Mouse (Mus musculus) cortical plate, adult 2 months (tissue): Measurements from ENCODE around the gene Morn4. TPM values are rescaled to one million over a fixed set of nuclear protein-coding genes. Genes with fewer than 3 reads are reported as not detected.
"Not testable (repeated sequence)": the region's sequence is repeated elsewhere in the genome, so short reads cannot be mapped to it uniquely, and the experiment has no call there.

Source experiments
- H3K27ac ChIP-seq: fragments of 200-500 bp; 2 replicates; pipeline ENCODE4 v1.5.1; 2012; ENCODE audit warnings: low read length, control low read depth, inconsistent platforms; ENCODE audit not compliant: insufficient read depth
- H3K4me1 ChIP-seq: fragments of 200-500 bp; 2 replicates; pipeline ENCODE4 v1.6.1; 2011; ENCODE audit warnings: low read length; ENCODE audit not compliant: control insufficient read depth, insufficient read depth
- H3K4me3 ChIP-seq: fragments of 200-500 bp; 2 replicates; pipeline ENCODE4 v1.5.1; 2011; ENCODE audit warnings: mild to moderate bottlenecking, low read length, control low read depth; ENCODE audit not compliant: insufficient read depth
- CTCF ChIP-seq: fragments of 200-500 bp; IDR thresholded peaks from 2 replicates; pipeline ENCODE4 v1.5.1; 2011; ENCODE audit warnings: mild to moderate bottlenecking, control low read depth, low read length; ENCODE audit not compliant: insufficient read depth; ENCODE audit errors: extremely low read depth
- POLR2A ChIP-seq: fragments of 200-500 bp; IDR thresholded peaks from 2 replicates; pipeline ENCODE4 v1.6.1; 2011; ENCODE audit warnings: mild to moderate bottlenecking, low read length, control low read depth; ENCODE audit not compliant: insufficient read depth; ENCODE audit errors: extremely low read depth
- polyA plus RNA-seq: library from polyadenylated mRNA; depleted of rRNA; stranded (reverse); fragments of >200 nt; gene quantifications from 2 replicates; pipeline ENCODE4 v1.2.3, GENCODE M21; 2012

Morn4 gene
- polyA plus RNA-seq, 1 experiment: 91.9 TPM

DNA sequence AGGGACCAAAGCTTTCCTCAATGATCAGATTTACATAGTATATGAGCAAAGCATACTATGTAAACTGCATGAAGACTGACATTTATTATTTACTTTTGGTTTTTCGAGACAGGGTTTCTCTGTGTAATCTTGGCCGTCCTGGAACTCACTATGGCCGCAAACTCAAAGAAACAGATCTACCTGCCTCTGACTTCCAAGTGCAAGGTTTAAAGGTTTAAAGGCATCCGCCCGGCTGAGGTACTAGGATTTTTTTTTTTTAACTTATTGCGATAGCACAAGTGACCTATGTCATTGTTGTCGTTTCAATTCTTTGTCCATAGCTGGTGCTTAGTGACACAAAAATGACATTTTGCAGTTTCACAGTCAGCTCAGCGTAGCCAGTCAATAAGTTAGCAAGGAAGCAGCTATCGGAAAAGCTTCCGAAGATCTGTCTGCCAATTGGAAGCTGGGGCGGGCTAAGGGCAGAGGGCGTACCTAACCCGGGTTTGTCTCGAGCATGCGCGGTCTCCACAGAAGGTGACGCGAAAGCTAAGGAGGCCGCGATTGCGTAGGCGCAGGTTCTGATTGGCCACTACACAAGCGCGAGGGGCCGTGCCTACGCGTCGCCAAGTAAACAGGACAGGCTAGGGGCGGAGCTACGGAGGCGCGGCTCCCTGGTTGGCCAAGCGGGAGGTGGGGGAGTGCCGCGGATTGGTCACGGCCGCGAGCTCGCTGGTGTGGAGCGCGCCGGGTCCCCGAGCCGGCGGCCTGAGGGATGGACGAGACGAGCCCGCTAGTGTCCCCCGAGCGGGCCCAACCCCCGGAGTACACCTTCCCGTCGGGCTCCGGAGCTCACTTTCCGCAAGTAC, 3.8 kb upstream of the Morn4 start, which contains the start of gene Pi4k2a:
Gene Pi4k2a, plus strand, starts transcription at position 723 of the 848 bp plus-strand sequence.
- peaks cover 1% of the 10 kb centered on the region; the same call in 1 of the 2 replicates for H3K4me1 ChIP-seq
- peak within 1 kb of the TSS; percentile 37 for H3K4me3 ChIP-seq
- peak; percentile 79 for TF ChIP-seq POLR2A
- no peak for TF ChIP-seq CTCF
- peak within 1 kb of the TSS; percentile 0; the same call in 1 of the 2 replicates for H3K27ac ChIP-seq

DNA sequence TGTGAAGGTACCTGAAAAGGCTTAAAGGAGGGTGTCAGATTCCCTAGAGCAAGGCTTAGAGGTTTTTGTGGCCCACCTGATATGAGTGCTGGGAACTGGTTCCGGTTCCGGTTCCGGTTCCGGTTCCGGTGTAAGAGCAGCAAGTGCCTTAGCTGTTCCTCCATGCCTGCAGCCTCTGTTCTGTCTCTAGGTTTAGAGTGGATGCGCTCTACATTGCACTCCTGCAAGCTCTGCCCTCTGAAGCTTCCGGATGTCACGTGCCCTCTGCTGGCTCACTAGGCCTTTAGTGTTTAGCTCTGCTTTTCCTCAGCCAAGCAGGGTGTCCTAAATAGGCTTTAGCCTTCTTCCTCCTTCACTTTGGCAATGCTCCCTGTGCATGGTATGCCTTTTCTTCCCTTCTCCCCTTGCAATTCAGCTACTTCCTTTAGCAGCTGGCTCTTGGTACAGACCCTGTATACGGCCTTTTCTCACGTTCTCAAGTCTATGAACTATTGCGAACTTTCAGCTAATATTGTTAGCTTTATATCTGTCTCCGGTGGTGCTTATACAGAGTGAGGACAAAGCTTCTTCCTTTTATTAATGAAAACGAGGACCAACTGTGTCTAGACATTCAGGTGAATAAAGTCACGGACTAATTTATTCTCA, 3.1 kb upstream of the Morn4 start:
- Histone ChIP-seq H3K4me1 (peaks cover 1% of the 10 kb centered on the region; the same call in 1 of the 2 replicates), H3K27ac (peak overlapping the region; percentile 0; the same call in 1 of the 2 replicates), H3K4me3 (no peak overlapping the region)
- 0 out of 2 replicates have a peak, but pooled peaks have one; percentile 13 for TF ChIP-seq POLR2A
- no peak for TF ChIP-seq CTCF

DNA sequence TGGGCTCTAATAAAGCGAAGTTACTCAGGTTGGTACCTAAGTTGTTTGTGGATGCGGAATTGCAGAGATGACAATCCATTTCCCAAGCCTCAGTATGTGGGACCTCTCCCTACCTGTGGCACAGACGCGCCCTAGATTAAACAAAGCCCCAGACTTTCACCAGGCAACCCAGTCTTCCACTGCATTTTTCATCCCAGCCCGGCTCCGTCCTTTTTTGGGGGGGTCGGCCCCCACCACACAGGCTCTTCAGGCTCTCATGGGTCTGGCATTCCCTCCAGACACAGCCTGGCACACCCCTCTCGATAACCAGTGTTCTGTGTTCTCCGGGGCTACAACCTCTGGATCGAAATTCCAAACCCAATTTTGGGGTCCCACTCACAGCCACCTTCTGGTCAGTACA, 467 bp downstream of the Morn4 start:
- Histone ChIP-seq H3K27ac (no peak overlapping the region), H3K4me3 (peak overlapping the region; percentile 86), H3K4me1 (no peaks in the 10 kb centered on the region; the same call in 1 of the 2 replicates)
- TF ChIP-seq CTCF (no peak), POLR2A (no peak)

DNA sequence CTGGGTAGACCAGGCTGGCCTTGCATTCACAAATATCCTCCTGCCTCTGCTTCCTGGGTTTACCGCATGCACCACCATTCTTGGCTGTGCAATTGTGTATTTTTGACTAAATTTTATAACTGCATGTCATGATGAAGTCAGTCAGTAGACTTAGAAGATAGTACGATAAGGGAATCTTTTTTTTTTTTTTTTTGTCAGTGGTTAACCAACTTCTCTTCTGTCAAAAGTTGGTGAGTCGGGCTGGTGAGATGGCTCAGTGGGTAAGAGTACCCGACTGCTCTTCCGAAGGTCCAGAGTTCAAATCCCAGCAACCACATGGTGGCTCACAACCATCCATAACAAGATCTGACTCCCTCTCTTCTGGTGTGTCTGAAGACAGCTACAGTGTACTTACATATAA, 4.5 kb downstream of the Morn4 start:
- not testable (repeated sequence) for H3K4me3 ChIP-seq, H3K27ac ChIP-seq, H3K4me1 ChIP-seq

DNA sequence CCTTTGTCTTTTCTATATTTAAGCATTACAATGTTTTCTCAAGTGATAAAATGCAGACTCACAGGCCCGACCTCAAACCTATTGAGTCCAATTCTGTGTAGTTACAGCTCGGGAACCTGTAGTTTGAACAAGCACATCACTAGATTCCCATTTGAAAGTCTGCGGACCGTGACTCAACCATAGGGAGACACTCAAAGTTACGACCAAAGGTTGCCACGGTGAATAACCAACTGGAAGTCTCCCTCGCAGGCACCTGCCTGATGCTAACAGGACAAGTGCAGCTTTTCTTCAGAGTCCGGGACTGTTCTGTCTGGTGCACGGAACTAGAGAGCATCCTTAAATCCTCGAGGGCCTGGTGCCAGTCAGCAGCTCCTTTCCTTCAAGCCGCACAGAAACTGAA, 5.7 kb downstream of the Morn4 start:
- Histone ChIP-seq H3K27ac (no peak overlapping the region), H3K4me3 (no peak overlapping the region), H3K4me1 (no peaks in the 10 kb centered on the region)
- TF ChIP-seq CTCF (no peak), POLR2A (no peak)

DNA sequence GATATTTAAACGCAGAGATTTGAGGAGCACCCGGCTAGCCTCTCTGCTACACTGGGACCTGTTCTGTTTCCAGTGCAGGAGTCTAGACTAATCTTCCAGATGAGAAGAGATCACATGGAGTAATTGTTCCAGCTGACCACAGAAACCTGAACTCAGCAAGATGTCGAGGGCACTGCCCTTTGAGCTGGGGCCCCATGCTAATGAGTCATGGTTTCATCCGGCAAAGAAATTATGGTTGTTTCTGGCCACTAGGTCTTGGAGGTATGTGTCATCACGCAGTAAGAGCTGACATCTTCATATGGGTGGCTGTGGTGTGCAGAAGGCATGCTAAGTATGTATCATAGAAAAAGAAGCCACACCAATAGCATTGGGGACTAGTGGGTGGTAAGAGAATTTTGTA, 6.2 kb downstream of the Morn4 start:
- H3K4me3 ChIP-seq: no peak overlapping the region
- no peak overlapping the region for H3K27ac ChIP-seq
- TF ChIP-seq POLR2A: no peak
- no peak for TF ChIP-seq CTCF
- H3K4me1 ChIP-seq: no peaks in the 10 kb centered on the region

DNA sequence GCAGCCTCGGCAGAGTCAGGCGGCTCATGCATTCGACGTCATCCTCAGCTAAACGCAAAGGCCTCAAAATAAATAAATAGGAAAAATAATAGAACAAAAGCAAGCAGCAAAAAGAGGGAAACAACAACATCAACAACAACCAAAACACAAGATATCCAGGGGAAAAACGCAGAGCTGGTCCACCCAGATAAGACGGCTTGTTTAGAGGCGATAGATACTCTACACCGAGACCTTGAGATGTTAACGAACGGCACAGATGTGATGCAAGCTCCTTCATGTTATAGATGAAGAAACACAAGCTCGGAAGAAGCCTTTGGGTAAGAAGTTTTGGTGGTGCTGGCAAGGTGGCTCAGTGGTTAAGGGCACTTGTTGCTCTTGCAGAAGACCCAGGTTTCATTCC, 7.2 kb downstream of the Morn4 start:
- no peaks in the 10 kb centered on the region for H3K4me1 ChIP-seq
- H3K4me3 ChIP-seq: no peak overlapping the region
- no peak overlapping the region for H3K27ac ChIP-seq
- TF ChIP-seq POLR2A (no peak), CTCF (no peak)

DNA sequence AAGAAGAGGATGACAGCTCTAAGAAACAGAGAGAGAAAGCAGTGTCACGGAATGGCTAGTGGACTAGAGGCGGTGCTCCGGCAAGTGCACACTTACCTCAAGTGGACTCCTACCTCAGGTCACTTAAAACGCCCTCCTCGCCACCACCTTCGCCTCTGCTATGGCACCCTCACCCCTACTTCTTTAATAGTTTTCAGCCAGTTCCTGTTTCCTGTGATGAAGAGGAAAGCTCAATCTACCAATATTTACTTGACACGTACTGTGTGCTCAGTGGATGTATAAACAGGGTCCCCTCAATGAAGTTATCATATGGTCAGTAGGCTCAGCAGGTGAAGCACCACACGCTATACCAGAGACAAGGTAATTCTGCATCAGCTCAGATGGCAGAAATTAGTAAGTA, 7.6 kb downstream of the Morn4 start:
- TF ChIP-seq CTCF (no peak), POLR2A (no peak)
- Histone ChIP-seq H3K4me1 (no peaks in the 10 kb centered on the region), H3K27ac (no peak overlapping the region), H3K4me3 (no peak overlapping the region)

DNA sequence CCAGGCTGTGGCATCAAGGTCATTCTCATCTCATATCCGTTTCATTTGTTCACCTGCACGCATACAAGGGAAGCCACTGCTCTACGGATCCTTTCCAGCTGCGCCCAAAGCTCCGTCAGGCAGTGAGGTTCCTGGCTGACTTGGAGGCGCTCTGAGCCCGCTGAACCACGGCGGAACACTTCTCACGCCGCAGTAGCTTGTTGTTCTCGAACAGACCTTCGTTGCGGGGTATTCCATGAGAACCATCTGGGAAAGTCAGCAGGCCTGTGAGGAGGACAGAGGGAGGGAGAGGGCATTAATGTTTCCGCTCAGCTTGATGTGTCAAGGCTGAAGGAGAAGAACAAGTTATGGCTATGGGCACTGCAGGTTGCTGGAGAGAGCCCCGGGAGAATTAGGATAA, 10.2 kb downstream of the Morn4 start:
- Histone ChIP-seq H3K4me1 (no peaks in the 10 kb centered on the region), H3K4me3 (no peak overlapping the region), H3K27ac (no peak overlapping the region)
- TF ChIP-seq POLR2A (no peak), CTCF (no peak)

DNA sequence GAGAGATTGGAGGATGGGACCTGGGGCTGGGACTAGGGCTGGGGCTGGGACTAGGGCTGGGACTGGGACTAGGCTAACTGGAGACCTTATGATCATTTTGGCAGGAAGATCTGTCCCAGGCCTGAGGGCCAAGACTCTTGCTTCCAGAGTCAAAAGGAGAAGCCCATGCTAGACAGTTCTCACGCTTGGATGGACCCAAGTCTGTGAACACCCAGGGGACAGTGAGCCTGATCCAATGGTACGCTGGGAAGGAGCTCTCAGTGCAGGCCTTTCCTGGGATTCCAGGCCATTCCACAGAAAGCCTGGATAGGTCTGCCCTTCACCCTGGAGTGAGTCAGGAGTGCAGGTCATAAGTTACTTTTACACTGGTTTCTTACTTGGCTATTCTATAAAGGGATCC, 11.1 kb downstream of the Morn4 start:
- TF ChIP-seq CTCF (no peak), POLR2A (no peak)
- Histone ChIP-seq H3K4me1 (no peaks in the 10 kb centered on the region), H3K27ac (no peak overlapping the region), H3K4me3 (no peak overlapping the region)
